27 mouse cellular contexts compared by ENCODE assay signal in the genomic region with DNA sequence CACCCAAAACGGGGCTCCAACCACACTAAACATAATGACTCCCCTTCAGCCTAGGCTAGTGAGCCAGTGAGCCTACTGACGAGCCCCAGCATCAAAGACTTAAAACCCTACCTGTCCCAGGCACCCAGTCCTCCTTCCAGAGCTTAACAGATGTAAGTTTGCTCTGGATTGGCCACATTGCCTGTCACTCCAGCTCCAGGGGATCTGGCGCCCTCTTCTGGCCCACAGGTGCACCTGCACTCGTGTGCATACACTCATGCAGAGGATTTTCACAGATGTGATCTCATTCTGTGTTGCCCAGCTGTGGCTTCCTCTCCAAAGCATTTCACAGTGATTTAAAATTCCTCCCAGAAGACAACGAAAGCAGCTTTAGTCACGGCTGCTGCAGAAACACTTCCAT. TPM values are rescaled to one million over a fixed set of nuclear protein-coding genes. Genes with fewer than 3 reads are reported as not detected.
DNase-seq lines count a peak whose midpoint lies in the region; ATAC-seq and TF ChIP-seq lines count a peak whose summit lies in the region.
"Had no signal": no experiment of that assay in that cellular context is flagged by ENCODE, and none has a peak within 500 bp of the region (broad histone marks: within the 10 kb centered on the region; RNA-seq: fewer than 3 reads in every experiment).

No protein-coding gene starts in this region.

- 78% methylated on average over 6 of the region's 6 CpGs for WGBS in intestine, postnatal 0 days
- 79% methylated on average over 6 of the region's 6 CpGs for WGBS in intestine, embryonic 15.5 days
- WGBS in lung, postnatal 0 days, result 75% methylated on average over 6 of the region's 6 CpGs
- 83% methylated on average over 6 of the region's 6 CpGs for WGBS in small intestine, adult 2 months

- no peak overlapping the region for H3K4me2 ChIP-seq in intestine, postnatal 0 days (replicated peaks; ENCODE audit: low read depth)
- no peak overlapping the region for H3K4me2 ChIP-seq in intestine, embryonic 15.5 days (replicated peaks)
- H3K4me2 ChIP-seq in lung, postnatal 0 days (replicated peaks; ENCODE audit: low read depth, low read length), result no peak overlapping the region
- H3K4me2 ChIP-seq: embryonic facial prominence, embryonic 15.5 days; heart, embryonic 11.5 days; liver, embryonic 15.5 days had no signal

- no peaks in the 10 kb centered on the region for H3K4me1 ChIP-seq in intestine, postnatal 0 days (replicated peaks; ENCODE audit: control insufficient read depth, insufficient read depth, low read length)
- H3K4me1 ChIP-seq in intestine, embryonic 15.5 days (replicated peaks), result no peaks in the 10 kb centered on the region
- no peaks in the 10 kb centered on the region for H3K4me1 ChIP-seq in lung, postnatal 0 days (ENCODE audit: insufficient read depth, low read depth, low read length)
- no peaks in the 10 kb centered on the region for H3K4me1 ChIP-seq in G1E (ENCODE audit: insufficient read depth, low read depth, low read length)
- no peaks in the 10 kb centered on the region for H3K4me1 ChIP-seq in small intestine, adult 2 months (ENCODE audit: control insufficient read depth, insufficient read depth, insufficient read length, low read length)
- H3K4me1 ChIP-seq: liver, embryonic 15.5 days had no signal

- no peak for ATAC-seq in intestine, postnatal 0 days
- no peak for ATAC-seq in intestine, embryonic 15.5 days
- ATAC-seq in lung, postnatal 0 days, result no peak
- ATAC-seq in G1E (ENCODE audit: extremely low read depth, insufficient number of reproducible peaks, low FRiP score, poor library complexity, severe bottlenecking), result no peak
- ATAC-seq: hindbrain, embryonic 16.5 days had no signal

- TF ChIP-seq EP300 in lung, postnatal 0 days (IDR thresholded peaks at IDR 0.05), result no peak

- no peak overlapping the region for H3K4me3 ChIP-seq in intestine, postnatal 0 days (ENCODE audit: low read depth, low read length)
- no peak overlapping the region for H3K4me3 ChIP-seq in intestine, embryonic 15.5 days (replicated peaks)
- H3K4me3 ChIP-seq in lung, postnatal 0 days (ENCODE audit: low read depth, low read length), result no peak overlapping the region
- H3K4me3 ChIP-seq in G1E (ENCODE audit: low read depth, low read length), result no peak overlapping the region
- H3K4me3 ChIP-seq in small intestine, adult 2 months (ENCODE audit: low read depth, low read length), result no peak overlapping the region
- H3K4me3 ChIP-seq: embryonic facial prominence, embryonic 15.5 days; liver, embryonic 15.5 days; midbrain, embryonic 10.5 days; myocyte had no signal

- H3K36me3 ChIP-seq in intestine, postnatal 0 days (ENCODE audit: control insufficient read depth, insufficient read depth), result no peaks in the 10 kb centered on the region
- H3K36me3 ChIP-seq in intestine, embryonic 15.5 days, result no peaks in the 10 kb centered on the region
- H3K36me3 ChIP-seq in lung, postnatal 0 days (ENCODE audit: insufficient read depth, low read length), result no peaks in the 10 kb centered on the region
- no peaks in the 10 kb centered on the region for H3K36me3 ChIP-seq in G1E (replicated peaks)
- no peaks in the 10 kb centered on the region for H3K36me3 ChIP-seq in small intestine, adult 2 months (ENCODE audit: control insufficient read depth, insufficient read depth, low read length)
- H3K36me3 ChIP-seq: embryonic facial prominence, embryonic 15.5 days; liver, embryonic 15.5 days; midbrain, embryonic 10.5 days had no signal

- H3K9me3 ChIP-seq in intestine, postnatal 0 days (ENCODE audit: control insufficient read depth), result no peaks in the 10 kb centered on the region
- no peaks in the 10 kb centered on the region for H3K9me3 ChIP-seq in intestine, embryonic 15.5 days
- no peaks in the 10 kb centered on the region for H3K9me3 ChIP-seq in lung, postnatal 0 days (ENCODE audit: low read length)
- H3K9me3 ChIP-seq in G1E (replicated peaks), result peaks cover 7% of the 10 kb centered on the region
- H3K9me3 ChIP-seq: liver, embryonic 15.5 days had no signal

- peak; percentile 45 for TF ChIP-seq CTCF in intestine, postnatal 0 days (IDR thresholded peaks at IDR 0.05; ENCODE audit: low read depth)
- 0 out of 2 replicates have a peak, but pooled peaks have one; percentile 3 for TF ChIP-seq CTCF in lung, postnatal 0 days (IDR thresholded peaks at IDR 0.05)
- TF ChIP-seq CTCF in G1E (IDR thresholded peaks at IDR 0.05; ENCODE audit: low read depth, low read length), result peak; percentile 14; the same call in 1 of the 2 replicates
- TF ChIP-seq CTCF in small intestine, adult 2 months (IDR thresholded peaks at IDR 0.05; ENCODE audit: extremely low read depth, insufficient read length, insufficient replicate concordance, low read depth, low read length), result peak; percentile 12; the same call in 1 of the 2 replicates

- no peak for DNase-seq in lung, postnatal 0 days (ENCODE audit: low spot score)
- no peak for DNase-seq in lung, postnatal 10 days
- DNase-seq in G1E (ENCODE audit: low spot score), result no peak
- DNase-seq in adrenal gland, postnatal 36 days, result no peak
- DNase-seq: adrenal gland, postnatal 14 days; B cell, adult 2 months; cerebellum, adult 9-11 months; kidney, adult 8-10 months; kidney, postnatal 36 days; layer of hippocampus, postnatal 36 days; left cerebral cortex, postnatal 4 days; lung, postnatal 4 days; retina, postnatal 1 day; right cerebral cortex, postnatal 4 days; thymus, adult 2 months had no signal

- H3K27ac ChIP-seq in intestine, postnatal 0 days (ENCODE audit: low read depth, low read length), result no peak overlapping the region
- H3K27ac ChIP-seq in intestine, embryonic 15.5 days, result no peak overlapping the region
- no peak overlapping the region for H3K27ac ChIP-seq in lung, postnatal 0 days (ENCODE audit: low read length)
- no peak overlapping the region for H3K27ac ChIP-seq in small intestine, adult 2 months (ENCODE audit: insufficient read depth, low read depth, low read length)
- H3K27ac ChIP-seq: embryonic facial prominence, embryonic 15.5 days; liver, embryonic 15.5 days; midbrain, embryonic 10.5 days had no signal

- no peak for TF ChIP-seq POLR2A in small intestine, adult 2 months (IDR thresholded peaks at IDR 0.05; ENCODE audit: low read depth, low read length)

- H3K27me3 ChIP-seq in intestine, postnatal 0 days (replicated peaks; ENCODE audit: control insufficient read depth, insufficient read depth, low read length), result peaks cover 27% of the 10 kb centered on the region
- peaks cover 36% of the 10 kb centered on the region for H3K27me3 ChIP-seq in intestine, embryonic 15.5 days (replicated peaks)
- peaks cover 22% of the 10 kb centered on the region; the same call in 1 of the 2 replicates for H3K27me3 ChIP-seq in lung, postnatal 0 days (replicated peaks; ENCODE audit: insufficient read depth, low read length)
- H3K27me3 ChIP-seq in G1E (ENCODE audit: insufficient read depth, low read length), result no peaks in the 10 kb centered on the region
- H3K27me3 ChIP-seq in small intestine, adult 2 months (ENCODE audit: control insufficient read depth, insufficient read depth, low read length), result peaks cover 12% of the 10 kb centered on the region; the same call in 1 of the 2 replicates

- H3K9ac ChIP-seq in intestine, postnatal 0 days (ENCODE audit: low read depth, low read length), result no peak overlapping the region
- no peak overlapping the region for H3K9ac ChIP-seq in intestine, embryonic 15.5 days
- no peak overlapping the region for H3K9ac ChIP-seq in lung, postnatal 0 days (replicated peaks; ENCODE audit: low read depth)
- H3K9ac ChIP-seq: embryonic facial prominence, embryonic 15.5 days; liver, embryonic 15.5 days had no signal

RNA-seq across cellular contexts. Expression of gene Lhx5, which starts 18.1 kb away (rescaled TPM):
- polyA plus RNA-seq in intestine, postnatal 0 days (2015; fragmentation: Nextera tagmentation; extraction: Ambion mirVana), result 0.04 TPM in 1 of 2 replicates, not detected in the other
- polyA plus RNA-seq in intestine, embryonic 15.5 days (2015; fragmentation: Nextera tagmentation; extraction: Ambion mirVana), result 0.08 TPM in 1 of 2 replicates, not detected in the other
- polyA plus RNA-seq in lung, postnatal 0 days (2015; fragmentation: Nextera tagmentation; extraction: Ambion mirVana), result not detected in 2 replicates
- total RNA-seq in G1E (2014; fragmentation: Nextera tagmentation) (not detected in 2 replicates), G1E (2017) (0.05 and 0.06 TPM in 2 replicates)
- polyA plus RNA-seq in G1E (2012), result not detected in 2 replicates
- polyA plus RNA-seq in small intestine, adult 2 months (2012; rRNA removed), result 0.38 TPM in 2 replicates
- not detected for total RNA-seq in adrenal gland, postnatal 36 days (2021)
- total RNA-seq: adrenal gland, postnatal 14 days; gastrocnemius, postnatal 4 days; heart, postnatal 25 days had no signal
- polyA plus RNA-seq: liver, embryonic 15.5 days; myocyte; urinary bladder, adult 2 months had no signal

RNA-seq across cellular contexts. Expression of gene Sdsl, which starts 59.2 kb away (rescaled TPM):
- 21.2 and 21.5 TPM in 2 replicates for polyA plus RNA-seq in intestine, postnatal 0 days (2015; fragmentation: Nextera tagmentation; extraction: Ambion mirVana)
- 14.0 and 18.0 TPM in 2 replicates for polyA plus RNA-seq in intestine, embryonic 15.5 days (2015; fragmentation: Nextera tagmentation; extraction: Ambion mirVana)
- polyA plus RNA-seq in lung, postnatal 0 days (2015; fragmentation: Nextera tagmentation; extraction: Ambion mirVana), result 1.7 and 1.8 TPM in 2 replicates
- total RNA-seq in G1E (2014; fragmentation: Nextera tagmentation) (not detected in 2 replicates), G1E (2017) (0.70 and 1.6 TPM in 2 replicates)
- polyA plus RNA-seq in G1E (2012), result 0.98 and 1.1 TPM in 2 replicates
- polyA plus RNA-seq in small intestine, adult 2 months (2012; rRNA removed), result 27.3 and 46.4 TPM in 2 replicates
- 10 to 100 TPM; 82.6 to 82.9 TPM for total RNA-seq in adrenal gland, postnatal 36 days (2021)
